Mouse (Mus musculus) limb, embryonic 10.5 days (tissue): ENCODE data around the gene Zfp42. TPM values are rescaled to one million over a fixed set of nuclear protein-coding genes. Genes with fewer than 3 reads are reported as not detected.

ENCODE experiments used
- polyA plus RNA-seq: library from polyadenylated mRNA; unstranded; fragments of >200 nt; fragmentation: Nextera tagmentation; extraction: Ambion mirVana; gene quantifications from 2 replicates; pipeline ENCODE4 v1.2.1, GENCODE M21; 2016

The Zfp42 gene
- polyA plus RNA-seq, 1 experiment from 2014 or later, result 0.08 TPM

Other genes starting within 250 kb of the Zfp42 start
- gene Triml1, start 165.5 kb downstream of the Zfp42 start, polyA plus RNA-seq, result not detected in 2 replicates
- gene Triml2, start 126.4 kb downstream of the Zfp42 start, polyA plus RNA-seq, result not detected in 2 replicates
- not detected in 2 replicates for gene Adam26b, start 221.1 kb upstream of the Zfp42 start, polyA plus RNA-seq